Mouse (Mus musculus) heart, embryonic 15.5 days (tissue): ENCODE results near the gene Zbtb33. TPM values are rescaled to one million over a fixed set of nuclear protein-coding genes. Genes with fewer than 3 reads are reported as not detected.

Source experiments
- ATAC-seq: fragments of 200-750 bp; cut with Nextera tagmentation; replicated peaks from 2 replicates; pipeline ENCODE4 v1.8.0; 2017; ENCODE audit warnings: low read depth, moderate TSS enrichment; ENCODE audit not compliant: insufficient number of reproducible peaks, insufficient read depth, low FRiP score
- H3K27ac ChIP-seq: fragments of 300-500 bp; sonication (generic); 2 replicates; pipeline ENCODE4 v1.5.1; 2015; ENCODE audit warnings: mild to moderate bottlenecking, inconsistent platforms
- H3K27me3 ChIP-seq: fragments of 300-500 bp; sonication (generic); 2 replicates; pipeline ENCODE4 v1.6.1; 2015; ENCODE audit warnings: inconsistent platforms
- H3K36me3 ChIP-seq: fragments of 300-500 bp; sonication (generic); 2 replicates; pipeline ENCODE4 v1.6.1; 2015; ENCODE audit warnings: mild to moderate bottlenecking, inconsistent platforms
- H3K4me1 ChIP-seq: fragments of 300-500 bp; sonication (generic); replicated peaks from 2 replicates; pipeline ENCODE4 v1.6.1; 2015; ENCODE audit warnings: inconsistent platforms
- H3K4me2 ChIP-seq: fragments of 300-500 bp; sonication (generic); 2 replicates; pipeline ENCODE4 v1.6.1; 2015; ENCODE audit warnings: inconsistent platforms, mild to moderate bottlenecking, moderate library complexity
- H3K4me3 ChIP-seq: fragments of 300-500 bp; sonication (generic); 2 replicates; pipeline ENCODE4 v1.5.1; 2015; ENCODE audit warnings: mild to moderate bottlenecking, inconsistent platforms
- H3K9ac ChIP-seq: fragments of 300-500 bp; sonication (generic); 2 replicates; pipeline ENCODE4 v1.6.1; 2015; ENCODE audit warnings: mild to moderate bottlenecking, inconsistent platforms
- H3K9me3 ChIP-seq: fragments of 300-500 bp; sonication (generic); replicated peaks from 2 replicates; pipeline ENCODE4 v1.6.1; 2016; ENCODE audit warnings: inconsistent platforms
- whole genome bisulfite sequencing: fragments of 180-500 bp; shearing (Covaris S2); methylation state at CpG from one replicate; pipeline ENCODE4 v1.1.7; 2015; ENCODE audit warnings: mixed read lengths; 5-methylcytosine and 5-hydroxymethylcytosine counted together
- microRNA-seq: library from miRNA; unstranded; fragments of <30 nt; microRNA quantifications from one replicate; pipeline ENCODE4, GENCODE M21; 2016
- polyA plus RNA-seq: library from polyadenylated mRNA; unstranded; fragments of >200 nt; fragmentation: Nextera tagmentation; extraction: Ambion mirVana; gene quantifications from 2 replicates; pipeline ENCODE4 v1.2.1, GENCODE M21; 2015

Gene Zbtb33
- polyA plus RNA-seq, 1 experiment from 2014 or later = 2.2 TPM

GRCm38 (mm10) chrX:38207392-38207791 is 17.8 kb downstream of the Zbtb33 start:
- H3K4me1 ChIP-seq = no peaks in the 10 kb centered on the region
- H3K36me3 ChIP-seq = no peaks in the 10 kb centered on the region
- no peaks in the 10 kb centered on the region for H3K27me3 ChIP-seq
- H3K9me3 ChIP-seq = no peaks in the 10 kb centered on the region
- WGBS = 63% methylated on average over 1 of the region's 1 CpGs
- H3K27ac ChIP-seq = no peak overlapping the region
- H3K4me3 ChIP-seq = no peak overlapping the region
- no peak for ATAC-seq
- no peak overlapping the region for H3K4me2 ChIP-seq
- no peak overlapping the region for H3K9ac ChIP-seq

GRCm38 (mm10) chrX:38216986-38217675 is 27.5 kb downstream of the Zbtb33 start:
- Histone ChIP-seq H3K4me1 (no peaks in the 10 kb centered on the region), H3K9me3 (no peaks in the 10 kb centered on the region), H3K4me3 (no peak overlapping the region), H3K4me2 (no peak overlapping the region), H3K9ac (no peak overlapping the region), H3K27ac (no peak overlapping the region), H3K27me3 (no peaks in the 10 kb centered on the region), H3K36me3 (no peaks in the 10 kb centered on the region)
- ATAC-seq = no peak
- WGBS = 79% methylated on average over 9 of the region's 9 CpGs

GRCm38 (mm10) chrX:38217676-38217991 is 28.0 kb downstream of the Zbtb33 start:
- Histone ChIP-seq H3K4me1 (no peaks in the 10 kb centered on the region), H3K27ac (no peak overlapping the region), H3K4me2 (no peak overlapping the region), H3K27me3 (no peaks in the 10 kb centered on the region), H3K36me3 (no peaks in the 10 kb centered on the region), H3K9me3 (no peaks in the 10 kb centered on the region), H3K4me3 (no peak overlapping the region), H3K9ac (no peak overlapping the region)
- 81% methylated on average over 2 of the region's 2 CpGs for WGBS
- no peak for ATAC-seq

- no peak overlapping the region for H3K4me3 ChIP-seq
- H3K27ac ChIP-seq = no peak overlapping the region
- no peaks in the 10 kb centered on the region for H3K36me3 ChIP-seq
- no peak overlapping the region for H3K4me2 ChIP-seq
- ATAC-seq = no peak
- no peaks in the 10 kb centered on the region for H3K27me3 ChIP-seq
- H3K4me1 ChIP-seq = no peaks in the 10 kb centered on the region
- no peaks in the 10 kb centered on the region for H3K9me3 ChIP-seq
- H3K9ac ChIP-seq = no peak overlapping the region
- 40% methylated on average over 2 of the region's 2 CpGs for WGBS
Observed at GRCm38 (mm10) chrX:38222757-38223156, 33.2 kb downstream of the Zbtb33 start.

- no peak overlapping the region for H3K9ac ChIP-seq
- 70% methylated on average over 1 of the region's 1 CpGs for WGBS
- H3K4me1 ChIP-seq = no peaks in the 10 kb centered on the region
- no peak for ATAC-seq
- H3K27me3 ChIP-seq = no peaks in the 10 kb centered on the region
- no peak overlapping the region for H3K4me3 ChIP-seq
- H3K36me3 ChIP-seq = no peaks in the 10 kb centered on the region
- H3K4me2 ChIP-seq = no peak overlapping the region
- H3K9me3 ChIP-seq = no peaks in the 10 kb centered on the region
- no peak overlapping the region for H3K27ac ChIP-seq
Observed at GRCm38 (mm10) chrX:38229888-38230287, 40.3 kb downstream of the Zbtb33 start.

GRCm38 (mm10) chrX:38237731-38238130 is 48.1 kb downstream of the Zbtb33 start:
- Histone ChIP-seq H3K4me2 (no peak overlapping the region), H3K27me3 (no peaks in the 10 kb centered on the region), H3K4me3 (no peak overlapping the region), H3K4me1 (no peaks in the 10 kb centered on the region), H3K36me3 (no peaks in the 10 kb centered on the region), H3K9ac (no peak overlapping the region), H3K27ac (no peak overlapping the region), H3K9me3 (no peaks in the 10 kb centered on the region)
- ATAC-seq = no peak
- 30% methylated on average over 2 of the region's 2 CpGs for WGBS

Small RNA genes lying within 50 kb of the gene (microRNA-seq; reads per million reads assigned to microRNA genes)
- gene Mir3110 = not detected

Other genes starting within 250 kb of the Zbtb33 start
- gene Btg1-ps1, start 171.0 kb upstream of the Zbtb33 start, polyA plus RNA-seq = not detected in 2 replicates
- gene Btg1-ps2, start 146.7 kb upstream of the Zbtb33 start, polyA plus RNA-seq = not detected in 2 replicates
- gene Rhox10, start 123.3 kb upstream of the Zbtb33 start, polyA plus RNA-seq = not detected in 2 replicates
- gene Rhox11, start 104.7 kb upstream of the Zbtb33 start, polyA plus RNA-seq = not detected in 2 replicates
- not detected in 2 replicates for gene Rhox12, start 78.9 kb upstream of the Zbtb33 start, polyA plus RNA-seq
- not detected in 2 replicates for gene Rhox13, start 68.6 kb upstream of the Zbtb33 start, polyA plus RNA-seq
- 26.8 and 27.6 TPM in 2 replicates for gene Tmem255a, start 62.6 kb downstream of the Zbtb33 start, polyA plus RNA-seq
- gene Atp1b4, start 126.4 kb downstream of the Zbtb33 start, polyA plus RNA-seq = 0.11 and 0.20 TPM in 2 replicates